Mouse (Mus musculus) MEL (cell line): ENCODE measurements around the gene Atp5g1. TPM values are rescaled to one million over a fixed set of nuclear protein-coding genes. Genes with fewer than 3 reads are reported as not detected.
A peak's percentile ranks its signal among the peaks of the same experiment; 100 is the strongest.

Source experiments
- DNase-seq: peaks from one replicate; pipeline ENCODE4 v3.0.0; 2011; ENCODE audit warnings: low read depth, low spot score
- H3K27ac ChIP-seq: 2 replicates; pipeline ENCODE4 v1.5.1; 2012; ENCODE audit warnings: low read depth, mild to moderate bottlenecking, control low read depth, low read length, moderate library complexity; ENCODE audit not compliant: control insufficient read depth
- H3K27me3 ChIP-seq, 2 experiments: fragments of 150-350 bp in 1 of 2; sonication (generic) in 1 of 2; 2 replicates each; pipeline ENCODE4 v1.6.1; 2012; ENCODE audit warnings: low read length in 2 of 2, mild to moderate bottlenecking in 2 of 2, improper control_type of control experiment in 1 of 2, moderate library complexity in 1 of 2; ENCODE audit not compliant: insufficient read depth in 2 of 2, control insufficient read depth in 1 of 2
- H3K36me3 ChIP-seq, 2 experiments: 2 replicates each; pipeline ENCODE4 v1.6.1; 2012 to 2014; ENCODE audit warnings: low read length in 2 of 2, improper control_type of control experiment in 1 of 2, inconsistent platforms in 1 of 2, mild to moderate bottlenecking in 1 of 2; ENCODE audit not compliant: insufficient read depth in 2 of 2, control insufficient read depth in 1 of 2
- H3K4me1 ChIP-seq, 2 experiments: fragments of 150-350 bp in 1 of 2; sonication (generic) in 1 of 2; 2 replicates each; pipeline ENCODE4 v1.6.1; 2012; ENCODE audit warnings: low read length in 2 of 2, improper control_type of control experiment in 1 of 2, mild to moderate bottlenecking in 1 of 2; ENCODE audit not compliant: insufficient read depth in 2 of 2, control insufficient read depth in 1 of 2
- H3K4me3 ChIP-seq, 2 experiments: fragments of 150-350 bp in 1 of 2; sonication (generic) in 1 of 2; 2 replicates each; pipeline ENCODE4 v1.5.1; 2012; ENCODE audit warnings: low read depth in 2 of 2, low read length in 2 of 2, mild to moderate bottlenecking in 2 of 2, moderate library complexity in 2 of 2, control low read depth in 1 of 2, improper control_type of control experiment in 1 of 2; ENCODE audit not compliant: control insufficient read depth in 1 of 2, insufficient read depth in 1 of 2
- H3K79me2 ChIP-seq: 2 replicates; pipeline ENCODE4 v1.6.1; 2012; ENCODE audit warnings: mild to moderate bottlenecking, low read length, moderate library complexity; ENCODE audit not compliant: control insufficient read depth, poor library complexity, insufficient read depth
- H3K9ac ChIP-seq: 2 replicates; pipeline ENCODE4 v1.6.1; 2012; ENCODE audit warnings: low read depth, mild to moderate bottlenecking, control low read depth, low read length, moderate library complexity; ENCODE audit not compliant: control insufficient read depth, poor library complexity, severe bottlenecking
- H3K9me3 ChIP-seq: fragments of 150-350 bp; sonication (generic); replicated peaks from 2 replicates; pipeline ENCODE4 v1.6.1; 2012; ENCODE audit warnings: mild to moderate bottlenecking, low read length, improper control_type of control experiment, moderate library complexity; ENCODE audit not compliant: insufficient read depth
- EP300 ChIP-seq, 2 experiments: IDR thresholded peaks; 2 replicates each; pipeline ENCODE4 v1.6.1; 2011; ENCODE audit warnings: improper control_type of control experiment in 2 of 2, low read length in 2 of 2, low read depth in 1 of 2, mild to moderate bottlenecking in 1 of 2
- GATA1 ChIP-seq: IDR thresholded peaks from 2 replicates; pipeline ENCODE4 v1.6.1; 2011; ENCODE audit warnings: low read depth, low read length, improper control_type of control experiment
- MAX ChIP-seq: IDR thresholded peaks from 2 replicates; pipeline ENCODE4 v1.6.1; 2011; ENCODE audit warnings: low read length, improper control_type of control experiment
- MXI1 ChIP-seq: IDR thresholded peaks from 2 replicates; pipeline ENCODE4 v1.6.1; 2011; ENCODE audit warnings: mild to moderate bottlenecking, low read depth, low read length, improper control_type of control experiment
- NRF1 ChIP-seq: IDR thresholded peaks from 2 replicates; pipeline ENCODE4 v1.6.1; 2014; ENCODE audit warnings: low read depth, mild to moderate bottlenecking, inconsistent platforms, low read length, improper control_type of control experiment, moderate library complexity; ENCODE audit not compliant: poor library complexity, insufficient read depth, severe bottlenecking
- POLR2A ChIP-seq, 2 experiments: IDR thresholded peaks; 2 replicates each; pipeline ENCODE4 v1.6.1; 2011 to 2012; ENCODE audit warnings: low read length in 2 of 2, mild to moderate bottlenecking in 2 of 2, control low read depth in 1 of 2, improper control_type of control experiment in 1 of 2, low read depth in 1 of 2, moderate library complexity in 1 of 2; ENCODE audit not compliant: control insufficient read depth in 1 of 2, insufficient read depth in 1 of 2, poor library complexity in 1 of 2
- POLR2AphosphoS2 ChIP-seq: IDR thresholded peaks from 2 replicates; pipeline ENCODE4 v1.6.1; 2011; ENCODE audit warnings: low read length, improper control_type of control experiment
- RAD21 ChIP-seq: IDR thresholded peaks from 2 replicates; pipeline ENCODE4 v1.6.1; 2011; ENCODE audit warnings: mild to moderate bottlenecking, low read depth, low read length, improper control_type of control experiment
- SIN3A ChIP-seq: IDR thresholded peaks from 2 replicates; pipeline ENCODE4 v1.6.1; 2012; ENCODE audit warnings: low read length, improper control_type of control experiment, inconsistent platforms
- TCF12 ChIP-seq: IDR thresholded peaks from 2 replicates; pipeline ENCODE4 v1.6.1; 2014; ENCODE audit warnings: low read depth, mild to moderate bottlenecking, inconsistent platforms, low read length, improper control_type of control experiment, moderate library complexity
- UBTF ChIP-seq: IDR thresholded peaks from 2 replicates; pipeline ENCODE4 v1.6.1; 2012; ENCODE audit warnings: low read depth, mild to moderate bottlenecking, inconsistent platforms, low read length, improper control_type of control experiment, moderate library complexity, borderline replicate concordance; ENCODE audit not compliant: insufficient read depth
- USF1 ChIP-seq: IDR thresholded peaks from 2 replicates; pipeline ENCODE4 v1.6.1; 2014; ENCODE audit warnings: low read depth, mild to moderate bottlenecking, inconsistent platforms, low read length, improper control_type of control experiment, moderate library complexity
- ZMIZ1 ChIP-seq: IDR thresholded peaks from 2 replicates; pipeline ENCODE4 v1.6.1; 2012; ENCODE audit warnings: low read depth, mild to moderate bottlenecking, inconsistent platforms, low read length, improper control_type of control experiment, moderate library complexity
- polyA plus RNA-seq, 2 experiments: library from polyadenylated mRNA; stranded (reverse) in 1 of 2; unstranded in 1 of 2; fragments of >175 nt in 1 of 2; fragments of >200 nt in 1 of 2; gene quantifications; 2 replicates each; pipeline versions ENCODE4 v1.2.1 to v1.2.4; 2012; ENCODE audit warnings: low replicate concordance in 2 of 2, low read depth in 1 of 2; ENCODE audit not compliant: insufficient read length in 2 of 2, insufficient read depth in 1 of 2, missing spikeins in 1 of 2
- total RNA-seq: library from RNA; depleted of rRNA; stranded (reverse); fragments of 300-350 nt; gene quantifications from 2 replicates; pipeline ENCODE4 v1.2.3, GENCODE M21; 2012

The Atp5g1 gene
- total and polyA plus RNA-seq, 3 experiments: 1,519 to 1,694 TPM; not detected in 1

DNA sequence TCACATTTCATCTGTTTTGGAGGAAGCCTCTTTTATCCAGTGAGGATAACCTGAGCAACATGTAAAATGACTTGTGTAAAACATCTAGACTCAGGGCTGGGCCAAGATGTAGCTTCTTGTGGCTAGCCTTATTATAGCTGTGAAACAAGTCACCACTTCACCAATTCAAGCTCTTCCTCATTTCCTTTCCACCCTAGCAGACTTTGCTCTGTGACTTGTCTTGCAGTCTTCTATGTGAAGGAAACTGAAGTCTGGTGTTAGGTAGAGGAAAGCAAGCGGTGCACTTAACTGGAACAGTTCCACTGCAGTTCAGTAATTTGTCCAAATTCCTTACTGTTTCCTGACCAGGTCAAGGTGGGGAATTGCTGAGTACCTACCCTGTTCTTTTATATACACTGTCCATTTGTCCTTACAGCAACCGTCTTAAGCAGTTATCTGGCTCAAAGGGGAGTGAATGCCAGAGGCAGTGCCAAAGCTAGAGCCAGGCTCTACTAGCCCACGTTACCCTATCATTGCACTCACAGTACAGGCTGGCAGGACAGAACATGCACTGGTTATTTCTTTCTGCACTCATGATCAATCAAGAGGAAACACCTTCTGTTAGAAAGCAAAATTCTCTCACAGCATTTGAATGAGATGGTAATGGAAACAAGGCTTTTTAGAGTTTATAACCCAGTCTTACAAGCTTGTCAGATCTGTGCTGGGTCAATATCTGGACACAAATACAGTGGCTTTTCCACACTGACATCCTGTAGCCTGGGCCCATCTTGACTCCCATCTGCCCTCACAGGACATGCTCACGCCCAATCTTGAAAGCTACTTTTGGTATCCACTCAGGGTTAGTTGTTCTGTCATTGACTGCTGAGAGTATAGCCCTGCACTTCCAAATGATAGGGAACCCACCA, 27.7 kb downstream of the Atp5g1 start:
- no peak overlapping the region for H3K9ac ChIP-seq
- H3K27me3 ChIP-seq: no peaks in the 10 kb centered on the region
- H3K79me2 ChIP-seq: no peaks in the 10 kb centered on the region
- TF ChIP-seq ZMIZ1 (peak; percentile 56; the same call in 1 of the 2 replicates), TCF12 (no peak), UBTF (no peak), POLR2A (IDR thresholded peaks at IDR 0.05; ENCODE audit: control insufficient read depth in 1 of 2, insufficient read depth in 1 of 2, low read depth in 1 of 2, low read length in 2 of 2, poor library complexity in 1 of 2) (0 out of 4 replicates have a peak, but pooled peaks of 1 of the 2 experiments have one; percentile 13), RAD21 (no peak), SIN3A (0 out of 2 replicates have a peak, but pooled peaks have one; percentile 9), NRF1 (no peak)
- H3K4me1 ChIP-seq: peaks cover 5 to 9% of the 10 kb centered on the region in 2 experiments; a peak in 3 of 4 replicates
- H3K4me3 ChIP-seq: no peak overlapping the region
- H3K27ac ChIP-seq: no peak overlapping the region
- H3K9me3 ChIP-seq: no peaks in the 10 kb centered on the region
- H3K36me3 ChIP-seq: peaks cover 18 to 40% of the 10 kb centered on the region in 2 experiments
- peak; percentile 56 for DNase-seq

GRCm38 (mm10) chr11:96046793-96047192, 28.7 kb downstream of the Atp5g1 start:
- Histone ChIP-seq H3K9ac (no peak overlapping the region), H3K36me3 (peaks cover 18 to 34% of the 10 kb centered on the region in 2 experiments), H3K4me1 (peaks cover 5 to 9% of the 10 kb centered on the region in 2 experiments; a peak in 3 of 4 replicates), H3K27me3 (no peaks in the 10 kb centered on the region), H3K9me3 (no peaks in the 10 kb centered on the region), H3K27ac (peak overlapping the region; percentile 2; the same call in 1 of the 2 replicates), H3K79me2 (no peaks in the 10 kb centered on the region), H3K4me3 (no peak overlapping the region)
- TF ChIP-seq EP300 (IDR thresholded peaks at IDR 0.05; ENCODE audit: low read depth in 1 of 2, low read length in 2 of 2): 0 out of 4 replicates have a peak, but pooled peaks of 1 of the 2 experiments have one; percentile 8
- peak; percentile 45; the same call in 1 of the 2 replicates for TF ChIP-seq POLR2AphosphoS2
- TF ChIP-seq MXI1: 0 out of 2 replicates have a peak, but pooled peaks have one; percentile 22
- TF ChIP-seq SIN3A: peak; percentile 50; the same call in 1 of the 2 replicates
- TF ChIP-seq USF1: no peak
- TF ChIP-seq POLR2A (IDR thresholded peaks at IDR 0.05; ENCODE audit: control insufficient read depth in 1 of 2, insufficient read depth in 1 of 2, low read depth in 1 of 2, low read length in 2 of 2, poor library complexity in 1 of 2): peak in 1 of 2 experiments; percentile 44; a peak in 2 of 4 replicates
- TF ChIP-seq ZMIZ1: peak; percentile 38
- peak; percentile 30; the same call in 1 of the 2 replicates for TF ChIP-seq GATA1
- no peak for TF ChIP-seq MAX
- peak; percentile 53 for DNase-seq
